Mouse (Mus musculus): Measurements from ENCODE around the gene Med12. TPM values are rescaled to one million over a fixed set of nuclear protein-coding genes. Genes with fewer than 3 reads are reported as not detected.

Gene Med12
- polyA plus RNA-seq, 1 experiment: 54.4 TPM

- Histone ChIP-seq H3K27me3 (ENCODE audit: control insufficient read depth, insufficient read depth, low read length) (no peaks in the 10 kb centered on the region), H3K27ac (ENCODE audit: insufficient read depth, low read length) (no peak overlapping the region), H3K4me3 (replicated peaks; ENCODE audit: insufficient read depth, low read depth, low read length) (no peak overlapping the region), H3K4me1 (ENCODE audit: control insufficient read depth, insufficient read depth, low read length) (no peaks in the 10 kb centered on the region)
- DNase-seq: no peak
- WGBS: 93% methylated on average over 6 of the region's 6 CpGs
- no peak for TF ChIP-seq CTCF (IDR thresholded peaks at IDR 0.05; ENCODE audit: borderline replicate concordance, insufficient read depth, low read depth, low read length)
These were observed 14.6 kb downstream of the Med12 start for GRCm38 (mm10) chrX:101288432-101288831.

- 95% methylated on average over 7 of the region's 7 CpGs for WGBS
- Histone ChIP-seq H3K4me1 (ENCODE audit: control insufficient read depth, insufficient read depth, low read length) (no peaks in the 10 kb centered on the region), H3K27ac (ENCODE audit: insufficient read depth, low read length) (no peak overlapping the region), H3K27me3 (ENCODE audit: control insufficient read depth, insufficient read depth, low read length) (no peaks in the 10 kb centered on the region), H3K4me3 (replicated peaks; ENCODE audit: insufficient read depth, low read depth, low read length) (no peak overlapping the region)
- no peak for DNase-seq
- no peak for TF ChIP-seq CTCF (IDR thresholded peaks at IDR 0.05; ENCODE audit: borderline replicate concordance, insufficient read depth, low read depth, low read length)
- TF ChIP-seq POLR2A (IDR thresholded peaks at IDR 0.05; ENCODE audit: borderline replicate concordance, insufficient read depth, low read length): no peak
These were observed 15.2 kb downstream of the Med12 start for GRCm38 (mm10) chrX:101289037-101289436.

GRCm38 (mm10) chrX:101290111-101290510 lies 16.3 kb downstream of the Med12 start:
- H3K4me3 ChIP-seq (replicated peaks; ENCODE audit: insufficient read depth, low read depth, low read length): no peak overlapping the region
- no peak overlapping the region for H3K27ac ChIP-seq (ENCODE audit: insufficient read depth, low read length)
- H3K4me1 ChIP-seq (ENCODE audit: control insufficient read depth, insufficient read depth, low read length): no peaks in the 10 kb centered on the region
- 83% methylated on average over 10 of the region's 10 CpGs for WGBS
- no peaks in the 10 kb centered on the region for H3K27me3 ChIP-seq (ENCODE audit: control insufficient read depth, insufficient read depth, low read length)
- DNase-seq: no peak
- TF ChIP-seq POLR2A (IDR thresholded peaks at IDR 0.05; ENCODE audit: borderline replicate concordance, insufficient read depth, low read length) (no peak), CTCF (IDR thresholded peaks at IDR 0.05; ENCODE audit: borderline replicate concordance, insufficient read depth, low read depth, low read length) (no peak)

GRCm38 (mm10) chrX:101299055-101299454 lies 25.2 kb downstream of the Med12 start, which contains the start of gene Nlgn3:
Gene Nlgn3, plus strand, starts transcription at chrX:101299168.
- DNase-seq: peak; percentile 65 to 71
- TF ChIP-seq POLR2A (IDR thresholded peaks at IDR 0.05; ENCODE audit: borderline replicate concordance, insufficient read depth, low read length) (peak; percentile 56; the same call in 1 of the 2 replicates), CTCF (IDR thresholded peaks at IDR 0.05; ENCODE audit: borderline replicate concordance, insufficient read depth, low read depth, low read length) (no peak)

GRCm38 (mm10) chrX:101299473-101300426 lies 25.9 kb downstream of the Med12 start:
- TF ChIP-seq CTCF (IDR thresholded peaks at IDR 0.05; ENCODE audit: borderline replicate concordance, insufficient read depth, low read depth, low read length) (no peak), POLR2A (IDR thresholded peaks at IDR 0.05; ENCODE audit: borderline replicate concordance, insufficient read depth, low read length) (no peak)
- Histone ChIP-seq H3K4me3 (replicated peaks; ENCODE audit: insufficient read depth, low read depth, low read length) (peak overlapping the region; percentile 94), H3K27ac (ENCODE audit: insufficient read depth, low read length) (peak overlapping the region; percentile 86), H3K4me1 (ENCODE audit: control insufficient read depth, insufficient read depth, low read length) (peaks cover 14% of the 10 kb centered on the region; the same call in 1 of the 2 replicates), H3K27me3 (ENCODE audit: control insufficient read depth, insufficient read depth, low read length) (no peaks in the 10 kb centered on the region)
- WGBS: 2% methylated on average over 13 of the region's 13 CpGs
- no peak for DNase-seq

More at GRCm38 (mm10) chrX:101299055-101299454, 25.2 kb downstream of the Med12 start, which contains the start of gene Nlgn3:
- Histone ChIP-seq H3K27me3 (ENCODE audit: control insufficient read depth, insufficient read depth, low read length) (no peaks in the 10 kb centered on the region), H3K4me3 (replicated peaks; ENCODE audit: insufficient read depth, low read depth, low read length) (peak within 1 kb of the TSS; percentile 94), H3K4me1 (ENCODE audit: control insufficient read depth, insufficient read depth, low read length) (peaks cover 7% of the 10 kb centered on the region; the same call in 1 of the 2 replicates), H3K27ac (ENCODE audit: insufficient read depth, low read length) (peak within 1 kb of the TSS; percentile 86)
- WGBS: 7% methylated on average over 21 of the region's 24 CpGs

GRCm38 (mm10) chrX:101300427-101301030 lies 26.7 kb downstream of the Med12 start:
- TF ChIP-seq POLR2A (IDR thresholded peaks at IDR 0.05; ENCODE audit: borderline replicate concordance, insufficient read depth, low read length) (no peak), CTCF (IDR thresholded peaks at IDR 0.05; ENCODE audit: borderline replicate concordance, insufficient read depth, low read depth, low read length) (no peak)
- WGBS: 8% methylated on average over 13 of the region's 13 CpGs
- peak; percentile 30 to 41 for DNase-seq
- H3K27ac ChIP-seq (ENCODE audit: insufficient read depth, low read length): peak overlapping the region; percentile 46; the same call in 1 of the 2 replicates
- H3K4me3 ChIP-seq (replicated peaks; ENCODE audit: insufficient read depth, low read depth, low read length): peak overlapping the region; percentile 94
- H3K27me3 ChIP-seq (ENCODE audit: control insufficient read depth, insufficient read depth, low read length): no peaks in the 10 kb centered on the region
- peaks cover 18% of the 10 kb centered on the region for H3K4me1 ChIP-seq (ENCODE audit: control insufficient read depth, insufficient read depth, low read length)

GRCm38 (mm10) chrX:101301654-101302053 lies 27.8 kb downstream of the Med12 start:
- TF ChIP-seq CTCF (IDR thresholded peaks at IDR 0.05; ENCODE audit: borderline replicate concordance, insufficient read depth, low read depth, low read length) (peak; percentile 27; the same call in 1 of the 2 replicates), POLR2A (IDR thresholded peaks at IDR 0.05; ENCODE audit: borderline replicate concordance, insufficient read depth, low read length) (no peak)
- H3K27ac ChIP-seq (ENCODE audit: insufficient read depth, low read length): no peak overlapping the region

More at GRCm38 (mm10) chrX:101301654-101302053, 27.8 kb downstream of the Med12 start:
- DNase-seq: peak; percentile 42 to 45
- peaks cover 21% of the 10 kb centered on the region for H3K4me1 ChIP-seq (ENCODE audit: control insufficient read depth, insufficient read depth, low read length)
- H3K4me3 ChIP-seq (replicated peaks; ENCODE audit: insufficient read depth, low read depth, low read length): peak overlapping the region; percentile 36
- H3K27me3 ChIP-seq (ENCODE audit: control insufficient read depth, insufficient read depth, low read length): no peaks in the 10 kb centered on the region
- WGBS: 24% methylated on average over 9 of the region's 9 CpGs

Data from cerebellum, adult 2 months (tissue).